In the genomic region with DNA sequence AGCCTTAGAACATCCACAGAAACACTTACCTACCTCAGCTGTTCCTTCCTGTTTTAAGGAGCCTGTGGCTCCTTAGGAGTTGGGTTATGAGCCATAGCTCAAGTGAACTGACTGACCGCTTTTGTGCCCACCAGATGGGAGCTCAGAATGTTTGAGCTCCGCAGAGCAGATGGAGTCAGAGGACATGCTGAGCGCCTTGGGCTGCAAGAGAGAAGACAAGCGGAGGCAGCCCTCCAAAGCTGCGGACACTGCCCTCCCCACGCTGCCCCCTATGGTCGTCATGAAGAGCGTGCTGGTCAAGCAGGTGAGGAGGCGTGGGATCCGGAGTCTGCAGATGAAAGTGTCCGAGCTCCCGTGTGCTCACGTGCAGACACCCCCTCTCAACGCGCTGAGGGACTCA, we compare ENCODE assay signal across 30 mouse cellular contexts. TPM values are rescaled to one million over a fixed set of nuclear protein-coding genes. Genes with fewer than 3 reads are reported as not detected.
DNase-seq lines count a peak whose midpoint lies in the region; ATAC-seq and TF ChIP-seq lines count a peak whose summit lies in the region.
"Had no signal": no experiment of that assay in that cellular context is flagged by ENCODE, and none has a peak within 500 bp of the region (broad histone marks: within the 10 kb centered on the region; RNA-seq: fewer than 3 reads in every experiment).

No protein-coding gene starts in this region.

- H3K36me3 ChIP-seq in lung, embryonic 14.5 days (ENCODE audit: insufficient read depth) = peaks cover 84% of the 10 kb centered on the region

- no peaks in the 10 kb centered on the region for H3K4me1 ChIP-seq in lung, embryonic 14.5 days (ENCODE audit: insufficient read depth)
- H3K4me1 ChIP-seq: embryonic facial prominence, embryonic 15.5 days; kidney, embryonic 15.5 days; limb, embryonic 10.5 days; midbrain, embryonic 13.5 days; neural tube, embryonic 12.5 days had no signal

- no peak overlapping the region for H3K9ac ChIP-seq in lung, embryonic 14.5 days
- H3K9ac ChIP-seq: embryonic facial prominence, embryonic 15.5 days; heart, embryonic 12.5 days; kidney, embryonic 15.5 days; liver, postnatal 0 days; midbrain, embryonic 13.5 days; neural tube, embryonic 12.5 days had no signal

- no peaks in the 10 kb centered on the region for H3K27me3 ChIP-seq in lung, embryonic 14.5 days (ENCODE audit: insufficient read depth, low read length)
- H3K27me3 ChIP-seq: embryonic facial prominence, embryonic 15.5 days; heart, embryonic 12.5 days; kidney, embryonic 15.5 days; midbrain, embryonic 13.5 days; neural tube, embryonic 12.5 days had no signal

- H3K4me2 ChIP-seq in lung, embryonic 14.5 days = no peak overlapping the region
- H3K4me2 ChIP-seq: embryonic facial prominence, embryonic 15.5 days; heart, embryonic 12.5 days; kidney, embryonic 15.5 days; midbrain, embryonic 13.5 days; neural tube, embryonic 12.5 days had no signal

- no peak overlapping the region for H3K4me3 ChIP-seq in lung, embryonic 14.5 days (ENCODE audit: low read depth, low read length)
- H3K4me3 ChIP-seq: embryonic facial prominence, embryonic 15.5 days; heart, embryonic 12.5 days; hindbrain, embryonic 10.5 days; kidney, embryonic 15.5 days; left cerebral cortex, adult 2 months; limb, embryonic 10.5 days; midbrain, embryonic 13.5 days; neural tube, embryonic 12.5 days had no signal

- ATAC-seq in lung, embryonic 14.5 days (ENCODE audit: insufficient read depth) = no peak
- ATAC-seq in megakaryocyte-erythroid progenitor cell, adult 5-6 weeks (replicated peaks; ENCODE audit: low FRiP score, low TSS enrichment, poor library complexity, severe bottlenecking) = no peak
- ATAC-seq: forebrain, embryonic 14.5 days; liver, postnatal 0 days; midbrain, embryonic 13.5 days had no signal

- no peak overlapping the region for H3K27ac ChIP-seq in lung, embryonic 14.5 days (ENCODE audit: low read depth)
- H3K27ac ChIP-seq: embryonic facial prominence, embryonic 15.5 days; kidney, embryonic 15.5 days; left cerebral cortex, adult 2 months; limb, embryonic 10.5 days; midbrain, embryonic 13.5 days; neural tube, embryonic 12.5 days had no signal

- H3K9me3 ChIP-seq in lung, embryonic 14.5 days (ENCODE audit: low read depth, low read length) = no peaks in the 10 kb centered on the region
- H3K9me3 ChIP-seq: embryonic facial prominence, embryonic 15.5 days; heart, embryonic 12.5 days; hindbrain, embryonic 10.5 days; kidney, embryonic 15.5 days; limb, embryonic 10.5 days; midbrain, embryonic 13.5 days; neural tube, embryonic 12.5 days had no signal

- WGBS in lung, embryonic 14.5 days = 84% methylated on average over 15 of the region's 15 CpGs

- peak; percentile 5; the same call in 1 of the 2 replicates for TF ChIP-seq CTCF in lung, embryonic 14.5 days (IDR thresholded peaks at IDR 0.05; ENCODE audit: low read depth)

- no peak for DNase-seq in lung, embryonic 14.5 days
- no peak for DNase-seq in lung, adult 18-20 months
- DNase-seq in cerebellum, adult 11 months = peak; percentile 94
- peak; percentile 98 for DNase-seq in cerebellum, adult 9-11 months
- DNase-seq in urinary bladder, adult 2 months (ENCODE audit: low spot score) = no peak
- no peak for DNase-seq in adrenal gland, adult 8-10 months
- DNase-seq: adrenal gland, postnatal 36 days; B cell, adult 2 months; gastrocnemius, postnatal 14 days; heart, adult 18-20 months; heart, postnatal 10 days; kidney, adult 11 months; kidney, postnatal 36 days; liver; liver, postnatal 0 days; lung, postnatal 14 days; right cerebral cortex, postnatal 14 days; spleen, adult 18-20 months had no signal

RNA-seq across cellular contexts. Expression of a gene that starts 13.3 kb away (rescaled TPM):
- polyA plus RNA-seq in lung, embryonic 14.5 days (2014; fragmentation: Nextera tagmentation; extraction: Ambion mirVana) = 22.4 and 24.3 TPM in 2 replicates
- 46.4 and 52.3 TPM in 2 replicates for polyA plus RNA-seq in urinary bladder, adult 2 months (2012; rRNA removed)
- 29.2 and 35.6 TPM in 2 replicates for total RNA-seq in megakaryocyte-erythroid progenitor cell, adult 5-6 weeks (2014; fragmentation: Nextera tagmentation)
- total RNA-seq in megakaryocyte-erythroid progenitor cell, adult 5-6 weeks (2017) = 22.0 and 23.0 TPM in 2 replicates
- 10 to 100 TPM; 25.4 to 43.9 (median 32.1) TPM for total RNA-seq in adrenal gland, adult 8-10 months (2022)

RNA-seq across cellular contexts. Expression of a gene that starts 30.1 kb away (rescaled TPM):
- 0.05 TPM in 1 of 2 replicates, not detected in the other for polyA plus RNA-seq in lung, embryonic 14.5 days (2014; fragmentation: Nextera tagmentation; extraction: Ambion mirVana)
- polyA plus RNA-seq in urinary bladder, adult 2 months (2012; rRNA removed) = not detected in 2 replicates
- total RNA-seq in megakaryocyte-erythroid progenitor cell, adult 5-6 weeks (2014; fragmentation: Nextera tagmentation) = not detected in 2 replicates
- not detected in 2 replicates for total RNA-seq in megakaryocyte-erythroid progenitor cell, adult 5-6 weeks (2017)
- total RNA-seq in adrenal gland, adult 8-10 months (2022) = 1 to 10 TPM; 1.8 to 4.7 (median 3.0) TPM
- total RNA-seq: common myeloid progenitor, adult 5-6 weeks; gastrocnemius, postnatal 14 days; heart, adult 18-20 months; heart, postnatal 10 days; megakaryocyte progenitor cell, adult 5-6 weeks had no signal
- polyA plus RNA-seq: heart, embryonic 12.5 days; liver, postnatal 0 days had no signal

Comparison
In these comparisons a context has a peak if more than half of its experiments do, and no peak if none do; other contexts are left out.
1. DNase-seq: peak in cerebellum, adult 11 months (single experiment) and cerebellum, adult 9-11 months (single experiment); none in lung, embryonic 14.5 days (single experiment), lung, adult 18-20 months (0 of 2), urinary bladder, adult 2 months (single experiment) and adrenal gland, adult 8-10 months (single experiment).